8 mouse cellular contexts compared by ENCODE assay signal in the genomic region with DNA sequence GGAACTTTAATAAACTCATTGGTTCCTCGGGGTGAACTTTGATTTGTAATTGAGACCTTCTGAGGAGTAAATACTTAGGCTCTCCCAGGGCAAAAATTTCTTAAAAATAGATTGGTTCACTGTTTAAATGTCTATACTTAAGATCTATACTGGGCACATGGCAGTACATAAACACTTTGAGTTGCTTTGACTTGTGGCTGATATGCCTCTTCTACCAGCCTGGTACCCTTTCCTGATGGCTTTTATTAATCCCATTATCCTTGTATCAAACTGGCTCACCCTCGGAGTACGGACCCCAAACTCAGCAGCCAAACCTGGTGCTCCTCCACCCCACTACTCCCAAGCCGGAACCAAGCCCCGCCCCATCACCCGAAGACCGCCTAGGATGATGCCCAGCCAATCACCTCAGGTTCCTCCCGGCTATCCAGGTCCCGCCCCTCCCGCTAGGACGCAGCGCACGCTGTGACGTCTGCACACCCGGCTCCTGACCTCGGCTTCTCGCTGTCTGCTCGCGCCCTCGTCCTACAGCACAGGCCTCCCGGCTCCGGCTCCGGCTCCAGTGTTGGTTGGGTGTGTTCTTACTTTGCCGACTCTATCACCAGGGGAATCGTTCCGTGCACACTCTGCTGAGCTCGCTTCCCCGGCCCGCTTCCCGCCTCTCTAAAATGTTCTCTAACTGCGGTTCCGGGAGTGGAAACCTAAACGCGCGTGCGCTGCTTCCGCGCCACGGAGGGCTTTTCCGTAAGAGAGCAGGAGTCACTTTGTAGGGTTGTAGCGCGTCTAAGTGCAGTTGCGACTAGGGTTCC. TPM values are rescaled to one million over a fixed set of nuclear protein-coding genes. Genes with fewer than 3 reads are reported as not detected.
DNase-seq lines count a peak whose midpoint lies in the region; ATAC-seq and TF ChIP-seq lines count a peak whose summit lies in the region.

A gene (plus strand): TSS at position 464 of the 806 bp plus-strand sequence.

- peak within 1 kb of the TSS; percentile 55 for H3K4me3 ChIP-seq in hindbrain, embryonic 13.5 days

- TF ChIP-seq CTCF in Patski (IDR thresholded peaks at IDR 0.05) = no peak

- DNase-seq in Patski (ENCODE audit: low read depth, low spot score) = peak; percentile 34
- DNase-seq in cerebellum, postnatal 14 days = peak; percentile 95 to 96
- peak; percentile 87 to 93 for DNase-seq in frontal cortex, postnatal 14 days (ENCODE audit: low spot score in 2 of 2)
- peak; percentile 84 to 86 for DNase-seq in layer of hippocampus, postnatal 25 days (ENCODE audit: extremely low spot score in 1 of 2, low spot score in 1 of 2)
- DNase-seq in lung, postnatal 25 days (ENCODE audit: low spot score) = peak; percentile 97
- DNase-seq in retina, embryonic 14.5 days (ENCODE audit: low spot score) = peak; percentile 94
- DNase-seq in thymus, postnatal 4 days = peak; percentile 98

- H3K9me3 ChIP-seq in hindbrain, embryonic 13.5 days = no peaks in the 10 kb centered on the region

- POLR2A ChIA-PET in Patski (lab: Charles Lee) = interaction anchor here (0.6 kb wide), 1 partner anchor 234 kb away, joined by 5 read pairs; no protein-coding TSS in a partner anchor

- WGBS in hindbrain, embryonic 13.5 days = under 1% methylated on average over 43 of the region's 43 CpGs

- no peaks in the 10 kb centered on the region for H3K27me3 ChIP-seq in Patski
- no peaks in the 10 kb centered on the region for H3K27me3 ChIP-seq in hindbrain, embryonic 13.5 days

- H3K9ac ChIP-seq in hindbrain, embryonic 13.5 days = peak within 1 kb of the TSS; percentile 74

- H3K36me3 ChIP-seq in hindbrain, embryonic 13.5 days = peaks cover 57% of the 10 kb centered on the region

- in situ Hi-C loops in Patski (cut with MboI; ENCODE audit: low pct_unique_long_range_greater_than_20kb) = no loop called here

- H3K27ac ChIP-seq in hindbrain, embryonic 13.5 days = peak within 1 kb of the TSS; percentile 85

- peak; percentile 98 for ATAC-seq in Patski
- ATAC-seq in hindbrain, embryonic 13.5 days (ENCODE audit: low FRiP score) = peak; percentile 98

- peaks cover 22% of the 10 kb centered on the region for H3K4me1 ChIP-seq in hindbrain, embryonic 13.5 days (replicated peaks)

- peak within 1 kb of the TSS; percentile 63 for H3K4me2 ChIP-seq in hindbrain, embryonic 13.5 days

- CTCF ChIA-PET in Patski (lab: Charles Lee) = no interaction called here

RNA-seq across cellular contexts. Expression of the gene that starts here (rescaled TPM):
- 129 TPM for polyA plus RNA-seq in Patski (2021)
- 132 and 137 TPM in 2 replicates for polyA plus RNA-seq in hindbrain, embryonic 13.5 days (2015; fragmentation: Nextera tagmentation; extraction: Ambion mirVana)
- total RNA-seq in layer of hippocampus, postnatal 25 days (2021) = 10 to 100 TPM; 57.8 to 65.9 TPM

Comparison
In these comparisons a context has a peak if more than half of its experiments do, and no peak if none do; other contexts are left out.
1. Peak in every context shown above with its lines: DNase-seq, ATAC-seq, H3K4me3 ChIP-seq and H3K27ac ChIP-seq.
2. DNase-seq: peak in every context shown above with its lines; median percentile 98 in thymus, postnatal 4 days; 97 in lung, postnatal 25 days; 96 in cerebellum, postnatal 14 days; 94 in retina, embryonic 14.5 days; 90 in frontal cortex, postnatal 14 days; 85 in layer of hippocampus, postnatal 25 days; 34 in Patski.